Mouse (Mus musculus): ENCODE measurements around the gene Bckdhb.

DNA sequence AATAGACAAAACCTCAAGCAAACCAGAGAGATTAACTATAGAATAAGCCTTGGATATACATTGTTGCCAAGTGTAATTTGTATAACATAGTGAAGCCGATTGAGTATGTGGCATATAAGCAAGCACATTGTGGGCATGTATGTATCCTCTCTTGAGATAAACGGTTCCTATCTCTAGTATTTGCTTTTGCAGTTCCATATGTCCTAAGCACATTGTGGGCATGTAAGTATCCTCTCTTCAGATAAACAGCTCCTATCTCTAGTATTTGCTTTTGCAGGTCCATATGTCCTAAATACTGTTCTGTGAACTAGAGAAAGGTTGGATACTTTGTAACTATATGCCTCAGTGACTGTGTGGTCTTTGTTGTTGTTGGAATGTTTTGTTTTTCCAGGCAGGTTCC lies 48.5 kb downstream of the Bckdhb start:
- no peak for TF ChIP-seq GATA1 (IDR thresholded peaks at IDR 0.05; ENCODE audit: borderline replicate concordance, low read length)
- TF ChIP-seq CTCF (IDR thresholded peaks at IDR 0.05; ENCODE audit: low read depth, low read length): no peak
- TF ChIP-seq TAL1 (conservative IDR thresholded peaks at IDR 0.05; ENCODE audit: low read depth, low read length): no peak
- no peak for TF ChIP-seq POLR2AphosphoS5 (IDR thresholded peaks at IDR 0.05; ENCODE audit: insufficient replicate concordance, low read depth, low read length)
- TF ChIP-seq GATA2 (IDR thresholded peaks at IDR 0.05; ENCODE audit: borderline replicate concordance, low read depth, low read length): no peak
